Mouse (Mus musculus) limb, embryonic 13.5 days (tissue): ENCODE measurements around the gene 3110082I17Rik. TPM values are rescaled to one million over a fixed set of nuclear protein-coding genes. Genes with fewer than 3 reads are reported as not detected.
A peak's percentile ranks its signal among the peaks of the same experiment; 100 is the strongest.

Experiments used
- ATAC-seq: fragments of 200-750 bp; cut with Nextera tagmentation; 2 replicates; pipeline ENCODE4 v1.8.0; 2017; ENCODE audit warnings: low read depth, moderate number of reproducible peaks, moderate TSS enrichment; ENCODE audit not compliant: low FRiP score
- H3K27ac ChIP-seq: fragments of 300-500 bp; sonication (generic); 2 replicates; pipeline ENCODE4 v1.5.1; 2015; ENCODE audit warnings: inconsistent platforms, mild to moderate bottlenecking, moderate library complexity
- H3K27me3 ChIP-seq: fragments of 300-500 bp; sonication (generic); 2 replicates; pipeline ENCODE4 v1.6.1; 2015; ENCODE audit warnings: mild to moderate bottlenecking, inconsistent platforms
- H3K36me3 ChIP-seq: fragments of 300-500 bp; sonication (generic); 2 replicates; pipeline ENCODE4 v1.6.1; 2015; ENCODE audit warnings: inconsistent platforms, mild to moderate bottlenecking, moderate library complexity
- H3K4me1 ChIP-seq: fragments of 300-500 bp; sonication (generic); 2 replicates; pipeline ENCODE4 v1.6.1; 2015; ENCODE audit warnings: inconsistent platforms
- H3K4me2 ChIP-seq: fragments of 300-500 bp; sonication (generic); replicated peaks from 2 replicates; pipeline ENCODE4 v1.6.1; 2015; ENCODE audit warnings: inconsistent platforms, mild to moderate bottlenecking, moderate library complexity
- H3K4me3 ChIP-seq: fragments of 300-500 bp; sonication (generic); 2 replicates; pipeline ENCODE4 v1.5.1; 2015; ENCODE audit warnings: moderate library complexity, mild to moderate bottlenecking, inconsistent platforms
- H3K9ac ChIP-seq: fragments of 300-500 bp; sonication (generic); 2 replicates; pipeline ENCODE4 v1.6.1; 2015; ENCODE audit warnings: mild to moderate bottlenecking, inconsistent platforms
- H3K9me3 ChIP-seq: fragments of 300-500 bp; sonication (generic); 2 replicates; pipeline ENCODE4 v1.6.1; 2016; ENCODE audit warnings: inconsistent platforms
- WGBS: fragments of 180-500 bp; shearing (Covaris S2); methylation state at CpG from one replicate; pipeline ENCODE4 v1.1.7; 2015; 5-methylcytosine and 5-hydroxymethylcytosine counted together
- polyA plus RNA-seq: library from polyadenylated mRNA; unstranded; fragments of >200 nt; fragmentation: Nextera tagmentation; extraction: Ambion mirVana; gene quantifications from 2 replicates; pipeline ENCODE4 v1.2.1, GENCODE M21; 2015

The 3110082I17Rik gene
- polyA plus RNA-seq, 1 experiment from 2014 or later, result 32.6 TPM

- no peak for ATAC-seq
- H3K4me2 ChIP-seq, result no peak overlapping the region
- peaks cover 9% of the 10 kb centered on the region for H3K4me1 ChIP-seq
- H3K4me3 ChIP-seq, result no peak overlapping the region
- H3K27me3 ChIP-seq, result no peaks in the 10 kb centered on the region
- no peaks in the 10 kb centered on the region for H3K9me3 ChIP-seq
- peaks cover 17% of the 10 kb centered on the region; the same call in 1 of the 2 replicates for H3K36me3 ChIP-seq
- H3K27ac ChIP-seq, result no peak overlapping the region
- H3K9ac ChIP-seq, result peak overlapping the region; percentile 27; the same call in 1 of the 2 replicates
- 52% methylated on average over 4 of the region's 4 CpGs for WGBS
These were observed 10.4 kb downstream of the 3110082I17Rik start for GRCm38 (mm10) chr5:139449926-139450325.

GRCm38 (mm10) chr5:139449161-139449791, 11.1 kb downstream of the 3110082I17Rik start:
- H3K36me3 ChIP-seq, result peaks cover 15% of the 10 kb centered on the region; the same call in 1 of the 2 replicates
- H3K9me3 ChIP-seq, result no peaks in the 10 kb centered on the region
- peak overlapping the region; percentile 27; the same call in 1 of the 2 replicates for H3K9ac ChIP-seq
- ATAC-seq, result no peak
- H3K4me1 ChIP-seq, result peaks cover 9% of the 10 kb centered on the region
- H3K4me2 ChIP-seq, result no peak overlapping the region
- H3K27me3 ChIP-seq, result no peaks in the 10 kb centered on the region
- 65% methylated on average over 5 of the region's 5 CpGs for WGBS
- H3K27ac ChIP-seq, result no peak overlapping the region
- no peak overlapping the region for H3K4me3 ChIP-seq

GRCm38 (mm10) chr5:139448025-139448424, 12.3 kb downstream of the 3110082I17Rik start:
- Histone ChIP-seq H3K4me2 (no peak overlapping the region), H3K36me3 (peaks cover 8% of the 10 kb centered on the region; the same call in 1 of the 2 replicates), H3K4me3 (no peak overlapping the region), H3K27ac (no peak overlapping the region), H3K9me3 (no peaks in the 10 kb centered on the region), H3K27me3 (no peaks in the 10 kb centered on the region), H3K9ac (no peak overlapping the region), H3K4me1 (peaks cover 9% of the 10 kb centered on the region)
- WGBS, result 71% methylated on average over 6 of the region's 6 CpGs
- no peak for ATAC-seq

GRCm38 (mm10) chr5:139445258-139445657, 15.1 kb downstream of the 3110082I17Rik start:
- no peaks in the 10 kb centered on the region for H3K27me3 ChIP-seq
- WGBS, result 91% methylated on average over 8 of the region's 8 CpGs

GRCm38 (mm10) chr5:139442962-139443361, 17.4 kb downstream of the 3110082I17Rik start:
- 67% methylated on average over 4 of the region's 4 CpGs for WGBS
- no peak for ATAC-seq
- 0 out of 2 replicates have a peak overlapping the region, but pooled peaks have one; percentile 10 for H3K27ac ChIP-seq

More at GRCm38 (mm10) chr5:139445258-139445657, 15.1 kb downstream of the 3110082I17Rik start:
- H3K4me2 ChIP-seq, result no peak overlapping the region
- no peaks in the 10 kb centered on the region for H3K9me3 ChIP-seq
- H3K9ac ChIP-seq, result no peak overlapping the region
- H3K36me3 ChIP-seq, result no peaks in the 10 kb centered on the region
- H3K27ac ChIP-seq, result no peak overlapping the region
- H3K4me1 ChIP-seq, result peaks cover 11% of the 10 kb centered on the region
- ATAC-seq, result no peak
- no peak overlapping the region for H3K4me3 ChIP-seq

GRCm38 (mm10) chr5:139442428-139442827, 17.9 kb downstream of the 3110082I17Rik start:
- no peak overlapping the region for H3K4me3 ChIP-seq
- no peak overlapping the region for H3K4me2 ChIP-seq
- peaks cover 5% of the 10 kb centered on the region; the same call in 1 of the 2 replicates for H3K4me1 ChIP-seq
- no peaks in the 10 kb centered on the region for H3K9me3 ChIP-seq
- no peaks in the 10 kb centered on the region for H3K27me3 ChIP-seq
- no peak for ATAC-seq
- H3K36me3 ChIP-seq, result no peaks in the 10 kb centered on the region
- H3K9ac ChIP-seq, result 0 out of 2 replicates have a peak overlapping the region, but pooled peaks have one; percentile 19
- 76% methylated on average over 12 of the region's 12 CpGs for WGBS
- peak overlapping the region; percentile 10; the same call in 1 of the 2 replicates for H3K27ac ChIP-seq

More at GRCm38 (mm10) chr5:139442962-139443361, 17.4 kb downstream of the 3110082I17Rik start:
- Histone ChIP-seq H3K4me2 (no peak overlapping the region), H3K27me3 (no peaks in the 10 kb centered on the region), H3K9ac (no peak overlapping the region), H3K4me1 (peaks cover 5% of the 10 kb centered on the region; the same call in 1 of the 2 replicates), H3K4me3 (no peak overlapping the region), H3K36me3 (no peaks in the 10 kb centered on the region), H3K9me3 (no peaks in the 10 kb centered on the region)

GRCm38 (mm10) chr5:139441726-139442018, 18.7 kb downstream of the 3110082I17Rik start:
- Histone ChIP-seq H3K27me3 (no peaks in the 10 kb centered on the region), H3K4me2 (no peak overlapping the region), H3K9ac (no peak overlapping the region), H3K36me3 (peaks cover 2% of the 10 kb centered on the region; the same call in 1 of the 2 replicates), H3K4me3 (no peak overlapping the region), H3K27ac (no peak overlapping the region), H3K4me1 (peaks cover 5% of the 10 kb centered on the region; the same call in 1 of the 2 replicates), H3K9me3 (no peaks in the 10 kb centered on the region)
- WGBS, result 93% methylated on average over 2 of the region's 2 CpGs
- ATAC-seq, result no peak

- ATAC-seq, result no peak
- WGBS, result 91% methylated on average over 11 of the region's 11 CpGs
- Histone ChIP-seq H3K36me3 (peaks cover 5% of the 10 kb centered on the region; the same call in 1 of the 2 replicates), H3K9me3 (no peaks in the 10 kb centered on the region), H3K9ac (no peak overlapping the region), H3K4me3 (no peak overlapping the region), H3K4me1 (peaks cover 5% of the 10 kb centered on the region; the same call in 1 of the 2 replicates), H3K27me3 (no peaks in the 10 kb centered on the region), H3K4me2 (no peak overlapping the region), H3K27ac (no peak overlapping the region)
These were observed 19.2 kb downstream of the 3110082I17Rik start for GRCm38 (mm10) chr5:139440926-139441725.

GRCm38 (mm10) chr5:139440451-139440850, 19.9 kb downstream of the 3110082I17Rik start:
- H3K9ac ChIP-seq, result no peak overlapping the region
- no peak overlapping the region for H3K27ac ChIP-seq
- no peaks in the 10 kb centered on the region for H3K9me3 ChIP-seq
- no peaks in the 10 kb centered on the region for H3K27me3 ChIP-seq
- ATAC-seq, result no peak
- H3K4me1 ChIP-seq, result peaks cover 6% of the 10 kb centered on the region; the same call in 1 of the 2 replicates
- peaks cover 5% of the 10 kb centered on the region; the same call in 1 of the 2 replicates for H3K36me3 ChIP-seq
- no peak overlapping the region for H3K4me3 ChIP-seq
- H3K4me2 ChIP-seq, result no peak overlapping the region
- WGBS, result 92% methylated on average over 5 of the region's 5 CpGs

GRCm38 (mm10) chr5:139438440-139438839, 21.9 kb downstream of the 3110082I17Rik start:
- Histone ChIP-seq H3K4me2 (no peak overlapping the region), H3K27me3 (no peaks in the 10 kb centered on the region), H3K27ac (no peak overlapping the region), H3K9me3 (no peaks in the 10 kb centered on the region), H3K9ac (no peak overlapping the region), H3K4me1 (peaks cover 22% of the 10 kb centered on the region), H3K36me3 (peaks cover 5% of the 10 kb centered on the region; the same call in 1 of the 2 replicates), H3K4me3 (no peak overlapping the region)
- ATAC-seq, result no peak
- 86% methylated on average over 12 of the region's 12 CpGs for WGBS

GRCm38 (mm10) chr5:139437769-139438168, 22.6 kb downstream of the 3110082I17Rik start:
- 88% methylated on average over 4 of the region's 4 CpGs for WGBS
- Histone ChIP-seq H3K4me2 (no peak overlapping the region), H3K36me3 (peaks cover 5% of the 10 kb centered on the region; the same call in 1 of the 2 replicates), H3K4me1 (peaks cover 22% of the 10 kb centered on the region), H3K9me3 (no peaks in the 10 kb centered on the region), H3K9ac (no peak overlapping the region), H3K27ac (no peak overlapping the region), H3K27me3 (no peaks in the 10 kb centered on the region), H3K4me3 (no peak overlapping the region)
- ATAC-seq, result no peak

- no peak overlapping the region for H3K4me2 ChIP-seq
- no peak overlapping the region for H3K27ac ChIP-seq
- H3K9me3 ChIP-seq, result no peaks in the 10 kb centered on the region
- H3K9ac ChIP-seq, result no peak overlapping the region
- 47% methylated on average over 8 of the region's 8 CpGs for WGBS
- peak; percentile 60; the same call in 1 of the 2 replicates for ATAC-seq
- no peaks in the 10 kb centered on the region for H3K27me3 ChIP-seq
- H3K36me3 ChIP-seq, result peaks cover 5% of the 10 kb centered on the region; the same call in 1 of the 2 replicates
- H3K4me1 ChIP-seq, result peaks cover 37% of the 10 kb centered on the region
- H3K4me3 ChIP-seq, result no peak overlapping the region
These were observed 25.4 kb downstream of the 3110082I17Rik start for GRCm38 (mm10) chr5:139434940-139435339.
